Mouse (Mus musculus) liver, adult 2 months (tissue): ENCODE data around the gene Flna. TPM values are rescaled to one million over a fixed set of nuclear protein-coding genes. Genes with fewer than 3 reads are reported as not detected.

Source experiments
- DNase-seq: peaks from one replicate; pipeline ENCODE4 v3.0.0-alpha.2; 2011; ENCODE audit warnings: low read depth, low spot score; ENCODE audit errors: extremely low read depth
- H3K27ac ChIP-seq: fragments of 200-500 bp; replicated peaks from 2 replicates; pipeline ENCODE4 v1.5.1; 2012; ENCODE audit warnings: low read depth, mild to moderate bottlenecking, control low read depth, inconsistent platforms, low read length; ENCODE audit not compliant: insufficient read depth
- H3K27me3 ChIP-seq: fragments of 200-500 bp; 2 replicates; pipeline ENCODE4 v1.6.1; 2012; ENCODE audit warnings: mild to moderate bottlenecking, moderate library complexity, low read length, inconsistent platforms; ENCODE audit not compliant: control insufficient read depth, insufficient read depth
- H3K36me3 ChIP-seq: fragments of 200-500 bp; 2 replicates; pipeline ENCODE4 v1.6.1; 2012; ENCODE audit warnings: low read length, inconsistent platforms; ENCODE audit not compliant: control insufficient read depth, insufficient read depth
- H3K4me1 ChIP-seq: fragments of 200-500 bp; 2 replicates; pipeline ENCODE4 v1.6.1; 2011; ENCODE audit warnings: low read length; ENCODE audit not compliant: control insufficient read depth, insufficient read depth
- H3K4me3 ChIP-seq: fragments of 200-500 bp; 2 replicates; pipeline ENCODE4 v1.5.1; 2011; ENCODE audit warnings: low read depth, mild to moderate bottlenecking, control low read depth, low read length, moderate library complexity; ENCODE audit not compliant: insufficient read depth
- H3K79me2 ChIP-seq: fragments of 200-500 bp; 2 replicates; pipeline ENCODE4 v1.6.1; 2012; ENCODE audit warnings: inconsistent platforms, mild to moderate bottlenecking, low read length, moderate library complexity; ENCODE audit not compliant: control insufficient read depth, insufficient read depth
- H3K9ac ChIP-seq: fragments of 200-500 bp; 2 replicates; pipeline ENCODE4 v1.6.1; 2012; ENCODE audit warnings: low read depth, mild to moderate bottlenecking, control low read depth, inconsistent platforms, low read length
- CTCF ChIP-seq: fragments of 200-500 bp; IDR thresholded peaks from 2 replicates; pipeline ENCODE4 v1.5.1; 2011; ENCODE audit warnings: low read depth, low read length, control low read depth
- POLR2A ChIP-seq: fragments of 200-500 bp; IDR thresholded peaks from 2 replicates; pipeline ENCODE4 v1.6.1; 2011; ENCODE audit warnings: low read length, control low read depth; ENCODE audit not compliant: insufficient read depth; ENCODE audit errors: extremely low read depth
- WGBS: fragments of 180-500 bp; shearing (Covaris S2); methylation state at CpG from one replicate; pipeline ENCODE4 v1.1.7; 2018; 5-methylcytosine and 5-hydroxymethylcytosine counted together
- polyA plus RNA-seq: library from polyadenylated mRNA; depleted of rRNA; stranded (reverse); fragments of >200 nt; gene quantifications from 2 replicates; pipeline ENCODE4 v1.2.3, GENCODE M21; 2012
- total RNA-seq: library from RNA; depleted of rRNA; stranded (reverse); fragments of >200 nt; gene quantifications from 2 replicates; pipeline ENCODE4 v1.2.3, GENCODE M21; 2014

The Flna gene
- total and polyA plus RNA-seq, 2 experiments, result 24.4 to 34.8 TPM

DNA sequence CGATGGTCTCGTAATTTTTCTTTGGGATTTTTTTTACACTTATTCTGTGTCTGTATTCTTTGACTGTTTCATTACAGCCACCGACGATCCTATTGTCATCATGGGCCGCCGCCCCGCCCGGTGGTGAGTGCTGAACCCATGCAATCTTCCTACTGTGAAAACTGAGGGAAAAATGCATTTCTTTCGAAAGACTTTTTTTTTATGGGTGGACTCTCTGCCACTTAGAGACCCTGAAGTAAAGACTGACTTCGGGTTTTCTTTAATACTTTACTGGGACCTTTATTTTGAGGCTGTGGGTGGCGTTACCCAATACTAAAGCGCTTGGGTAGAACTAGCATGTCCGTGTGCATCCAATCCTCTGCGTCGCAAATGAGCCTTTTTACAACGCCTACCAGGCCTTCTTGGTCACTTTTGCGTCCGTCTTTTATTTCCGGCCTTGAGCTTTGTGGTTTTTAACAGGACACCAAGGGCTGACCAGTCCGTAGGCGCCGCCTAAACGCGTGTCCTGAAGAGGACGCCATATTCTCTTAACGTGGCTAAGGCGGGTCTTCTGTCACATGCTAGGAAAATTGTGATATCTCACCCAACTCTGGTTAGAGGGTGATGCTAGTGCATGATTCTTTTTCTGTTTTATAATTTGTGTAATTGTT, 21.4 kb upstream of the Flna start:
- no peak for TF ChIP-seq POLR2A
- no peak for TF ChIP-seq CTCF
- no peaks in the 10 kb centered on the region for H3K79me2 ChIP-seq
- no peaks in the 10 kb centered on the region for H3K27me3 ChIP-seq
- H3K36me3 ChIP-seq, result peaks cover 14% of the 10 kb centered on the region
- H3K4me3 ChIP-seq, result peak overlapping the region; percentile 98
- peak; percentile 32 for DNase-seq
- H3K27ac ChIP-seq, result peak overlapping the region; percentile 92
- WGBS, result under 1% methylated on average over 27 of the region's 27 CpGs
- H3K9ac ChIP-seq, result peak overlapping the region; percentile 92
- peaks cover 3% of the 10 kb centered on the region; the same call in 1 of the 2 replicates for H3K4me1 ChIP-seq

DNA sequence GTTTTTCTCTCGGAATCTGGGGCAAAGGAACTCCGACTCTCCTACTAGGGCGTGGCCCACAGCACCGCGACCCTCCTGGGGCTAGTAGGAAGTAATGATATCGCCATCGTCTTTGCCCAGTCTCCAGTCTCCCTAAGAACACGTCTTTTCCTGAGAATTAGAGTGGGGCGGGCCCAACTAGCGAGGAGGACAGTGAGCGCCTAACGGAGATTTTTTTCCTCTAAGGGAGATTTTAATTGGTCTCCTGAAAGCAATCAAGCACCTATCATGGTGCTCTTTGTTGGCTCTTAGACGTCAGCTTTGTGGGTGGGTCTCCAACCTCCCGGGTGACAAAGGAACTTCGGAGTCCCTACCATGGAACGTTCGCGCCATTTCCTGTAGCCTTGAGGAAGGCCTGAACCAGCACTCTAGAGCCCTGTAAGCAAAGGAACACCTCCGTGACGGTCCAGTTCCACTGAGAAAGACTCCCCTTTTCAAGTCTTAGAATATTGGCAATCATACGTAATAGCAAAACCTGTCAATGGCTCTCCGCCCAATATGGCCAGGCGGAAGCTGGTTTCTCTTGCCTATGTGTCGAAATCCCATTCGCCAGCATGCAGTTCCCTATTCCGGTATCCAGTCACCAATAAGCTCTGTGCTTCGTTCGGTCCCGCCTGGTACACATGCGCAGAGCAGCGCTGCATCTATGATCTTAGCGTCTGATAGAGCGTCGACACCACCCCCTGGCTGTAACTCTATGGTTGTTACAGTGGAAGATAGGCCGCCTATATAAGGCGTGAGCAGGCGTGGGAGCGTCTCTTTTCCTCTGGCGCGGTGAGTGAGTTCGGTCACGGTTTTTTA, 20.7 kb upstream of the Flna start, which contains the start of gene Rpl10:
Gene Rpl10 (plus strand): TSS at position 751 of the 840 bp plus-strand sequence.
- peak within 1 kb of the TSS; percentile 99 for H3K27ac ChIP-seq
- peak within 1 kb of the TSS; percentile 98 for H3K4me3 ChIP-seq
- H3K9ac ChIP-seq, result peak within 1 kb of the TSS; percentile 92
- no peaks in the 10 kb centered on the region for H3K79me2 ChIP-seq
- no peaks in the 10 kb centered on the region for H3K27me3 ChIP-seq
- H3K36me3 ChIP-seq, result peaks cover 14% of the 10 kb centered on the region
- peak; percentile 94 for DNase-seq
- H3K4me1 ChIP-seq, result peaks cover 3% of the 10 kb centered on the region; the same call in 1 of the 2 replicates
- peak; percentile 84 for TF ChIP-seq POLR2A
- TF ChIP-seq CTCF, result 0 out of 2 replicates have a peak, but pooled peaks have one; percentile 1
- under 1% methylated on average over 42 of the region's 42 CpGs for WGBS

DNA sequence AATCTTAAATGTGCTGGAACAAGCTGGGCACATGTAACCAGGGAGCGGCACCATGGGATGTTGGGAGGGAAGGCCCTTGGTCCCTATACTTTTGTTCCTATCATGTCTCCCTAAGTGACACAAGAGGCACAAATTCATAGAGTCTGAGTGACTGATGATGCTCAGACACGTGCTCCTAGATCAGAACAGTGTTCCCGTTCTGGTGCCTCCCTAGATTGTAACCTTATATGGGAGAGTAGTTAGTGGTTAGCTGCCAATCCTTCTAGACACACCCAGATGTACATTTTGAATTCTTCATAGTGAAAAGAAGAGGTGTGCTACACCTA, 20.1 kb upstream of the Flna start:
- Histone ChIP-seq H3K9ac (peak overlapping the region; percentile 77), H3K27me3 (no peaks in the 10 kb centered on the region), H3K27ac (peak overlapping the region; percentile 93), H3K4me1 (peaks cover 3% of the 10 kb centered on the region; the same call in 1 of the 2 replicates), H3K79me2 (no peaks in the 10 kb centered on the region), H3K36me3 (peaks cover 14% of the 10 kb centered on the region), H3K4me3 (peak overlapping the region; percentile 70)
- 24% methylated on average over 3 of the region's 3 CpGs for WGBS
- DNase-seq, result no peak
- TF ChIP-seq POLR2A, result no peak

DNA sequence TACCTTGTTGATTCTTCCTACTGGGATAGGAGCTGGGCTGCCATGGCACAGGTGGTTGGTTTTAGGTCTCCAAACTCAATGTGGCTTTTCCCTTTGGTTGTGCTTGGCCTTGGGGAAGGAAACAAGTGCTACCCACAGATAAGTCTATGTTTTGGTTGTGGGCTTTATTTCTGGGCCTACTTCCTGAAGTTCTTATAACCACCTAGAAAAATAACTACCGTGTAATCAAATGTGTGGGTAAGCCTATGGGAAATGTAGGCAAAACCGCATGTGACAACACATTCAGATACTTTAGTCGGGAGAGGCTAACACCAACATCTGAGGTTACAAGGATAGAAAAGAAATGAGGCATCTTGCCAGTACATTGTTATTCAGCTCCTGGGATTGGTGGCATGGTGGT, 8.1 kb upstream of the Flna start:
- Histone ChIP-seq H3K79me2 (no peaks in the 10 kb centered on the region), H3K27me3 (no peaks in the 10 kb centered on the region), H3K4me1 (0 out of 2 replicates have a peak, but pooled peaks cover 3% of the 10 kb centered on the region), H3K4me3 (no peak overlapping the region), H3K9ac (no peak overlapping the region), H3K27ac (no peak overlapping the region), H3K36me3 (peaks cover 3% of the 10 kb centered on the region; the same call in 1 of the 2 replicates)
- 97% methylated on average over 3 of the region's 3 CpGs for WGBS
- no peak for DNase-seq
- no peak for TF ChIP-seq CTCF
- no peak for TF ChIP-seq POLR2A

DNA sequence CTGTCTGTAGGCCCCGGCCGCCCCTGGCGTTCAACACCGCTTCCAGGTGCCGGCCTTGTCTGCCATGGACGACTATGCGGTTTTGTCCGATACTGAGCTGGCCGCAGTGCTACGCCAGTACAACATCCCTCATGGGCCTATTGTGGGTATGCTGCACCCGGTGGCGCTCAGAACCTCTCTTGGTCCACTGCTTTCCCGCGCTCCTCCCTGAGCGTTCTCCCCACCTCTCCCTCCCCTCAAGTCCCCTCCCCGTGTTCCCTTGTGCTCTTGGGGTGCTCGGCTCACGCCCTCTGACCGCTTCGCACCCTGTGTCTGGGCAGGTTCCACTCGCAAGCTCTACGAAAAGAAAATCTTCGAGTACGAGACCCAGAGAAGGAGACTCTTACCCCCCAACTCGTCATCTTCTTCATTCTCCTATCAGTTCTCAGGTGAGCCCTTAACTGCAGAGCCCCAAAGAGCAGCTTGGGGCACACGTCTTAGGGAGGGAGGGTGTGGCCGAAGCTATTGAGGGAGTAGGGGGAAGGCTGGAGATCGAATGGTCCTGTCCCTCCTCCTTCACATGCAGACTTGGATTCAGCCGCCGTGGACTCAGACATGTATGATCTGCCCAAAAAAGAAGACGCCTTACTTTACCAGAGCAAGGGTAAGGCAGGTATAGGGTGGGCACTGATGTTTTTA, 5.4 kb upstream of the Flna start:
- Histone ChIP-seq H3K36me3 (peaks cover 3% of the 10 kb centered on the region; the same call in 1 of the 2 replicates), H3K79me2 (no peaks in the 10 kb centered on the region), H3K27me3 (no peaks in the 10 kb centered on the region), H3K4me3 (peak overlapping the region; percentile 83), H3K4me1 (peaks cover 4% of the 10 kb centered on the region; the same call in 1 of the 2 replicates), H3K27ac (peak overlapping the region; percentile 68), H3K9ac (peak overlapping the region; percentile 82)
- DNase-seq, result no peak
- WGBS, result 3% methylated on average over 28 of the region's 31 CpGs
- TF ChIP-seq CTCF, result no peak
- TF ChIP-seq POLR2A, result no peak
